Mouse (Mus musculus) liver, embryonic 11.5 days (tissue): ENCODE measurements around the gene Il12b. TPM values are rescaled to one million over a fixed set of nuclear protein-coding genes. Genes with fewer than 3 reads are reported as not detected.

Experiments used
- ATAC-seq: fragments of 200-750 bp; cut with Nextera tagmentation; replicated peaks from 2 replicates; pipeline ENCODE4 v1.8.0; 2017; ENCODE audit warnings: moderate number of reproducible peaks, mild to moderate bottlenecking, moderate TSS enrichment, moderate library complexity; ENCODE audit not compliant: low FRiP score
- DNase-seq: peaks from one replicate; pipeline ENCODE4 v3.0.0-alpha.2; 2017; ENCODE audit warnings: low spot score
- H3K27ac ChIP-seq: fragments of 300-500 bp; sonication (generic); 2 replicates; pipeline ENCODE4 v1.5.1; 2014; ENCODE audit warnings: mild to moderate bottlenecking, low read depth, low read length, control low read depth
- H3K27me3 ChIP-seq: fragments of 300-500 bp; sonication (generic); replicated peaks from 2 replicates; pipeline ENCODE4 v1.6.1; 2014; ENCODE audit warnings: low read length, mixed read lengths; ENCODE audit not compliant: control insufficient read depth, insufficient read depth
- H3K36me3 ChIP-seq: fragments of 300-500 bp; sonication (generic); 2 replicates; pipeline ENCODE4 v1.6.1; 2014; ENCODE audit warnings: mild to moderate bottlenecking, low read length, moderate library complexity, mixed read lengths; ENCODE audit not compliant: control insufficient read depth, insufficient read depth
- H3K4me1 ChIP-seq: fragments of 300-500 bp; sonication (generic); replicated peaks from 2 replicates; pipeline ENCODE4 v1.6.1; 2014; ENCODE audit warnings: low read length, mixed read lengths; ENCODE audit not compliant: control insufficient read depth, insufficient read depth
- H3K4me2 ChIP-seq: fragments of 300-500 bp; sonication (generic); 2 replicates; pipeline ENCODE4 v1.6.1; 2014; ENCODE audit warnings: mild to moderate bottlenecking, control low read depth, moderate library complexity
- H3K4me3 ChIP-seq: fragments of 300-500 bp; sonication (generic); 2 replicates; pipeline ENCODE4 v1.5.1; 2014; ENCODE audit warnings: low read depth, low read length, control low read depth
- H3K9ac ChIP-seq: fragments of 300-500 bp; sonication (generic); 2 replicates; pipeline ENCODE4 v1.6.1; 2014; ENCODE audit warnings: low read depth, low read length, control low read depth
- H3K9me3 ChIP-seq: fragments of 300-500 bp; sonication (generic); 2 replicates; pipeline ENCODE4 v1.6.1; 2016; ENCODE audit warnings: low read length, inconsistent platforms, mixed read lengths; ENCODE audit not compliant: control insufficient read depth
- WGBS: fragments of 180-500 bp; shearing (Covaris S2); extraction: QIAGEN DNeasy Blood & Tissue Kit; methylation state at CpG from one replicate; pipeline ENCODE4 v1.1.7; 2014; 5-methylcytosine and 5-hydroxymethylcytosine counted together
- polyA plus RNA-seq: library from polyadenylated mRNA; unstranded; fragments of >200 nt; fragmentation: Nextera tagmentation; extraction: Ambion mirVana; gene quantifications from 2 replicates; pipeline ENCODE4 v1.2.1, GENCODE M21; 2014

The Il12b gene
- polyA plus RNA-seq: not detected in 2 replicates

DNA sequence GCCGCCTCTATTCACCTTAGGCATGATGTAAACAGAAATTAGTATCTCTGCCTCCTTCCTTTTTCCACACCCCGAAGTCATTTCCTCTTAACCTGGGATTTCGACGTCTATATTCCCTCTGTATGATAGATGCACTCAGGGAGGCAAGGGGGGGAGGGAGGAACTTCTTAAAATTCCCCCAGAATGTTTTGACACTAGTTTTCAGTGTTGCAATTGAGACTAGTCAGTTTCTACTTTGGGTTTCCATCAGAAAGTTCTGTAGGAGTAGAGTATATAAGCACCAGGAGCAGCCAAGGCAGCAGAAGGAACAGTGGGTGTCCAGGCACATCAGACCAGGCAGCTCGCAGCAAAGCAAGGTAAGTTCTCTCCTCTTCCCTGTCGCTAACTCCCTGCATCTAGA is at the start of gene Il12b:
Il12b (plus strand) TSS at position 301 of the 400 bp plus-strand sequence.
- Histone ChIP-seq H3K4me1 (no peaks in the 10 kb centered on the region), H3K9ac (no peak within 1 kb of the TSS)

DNA sequence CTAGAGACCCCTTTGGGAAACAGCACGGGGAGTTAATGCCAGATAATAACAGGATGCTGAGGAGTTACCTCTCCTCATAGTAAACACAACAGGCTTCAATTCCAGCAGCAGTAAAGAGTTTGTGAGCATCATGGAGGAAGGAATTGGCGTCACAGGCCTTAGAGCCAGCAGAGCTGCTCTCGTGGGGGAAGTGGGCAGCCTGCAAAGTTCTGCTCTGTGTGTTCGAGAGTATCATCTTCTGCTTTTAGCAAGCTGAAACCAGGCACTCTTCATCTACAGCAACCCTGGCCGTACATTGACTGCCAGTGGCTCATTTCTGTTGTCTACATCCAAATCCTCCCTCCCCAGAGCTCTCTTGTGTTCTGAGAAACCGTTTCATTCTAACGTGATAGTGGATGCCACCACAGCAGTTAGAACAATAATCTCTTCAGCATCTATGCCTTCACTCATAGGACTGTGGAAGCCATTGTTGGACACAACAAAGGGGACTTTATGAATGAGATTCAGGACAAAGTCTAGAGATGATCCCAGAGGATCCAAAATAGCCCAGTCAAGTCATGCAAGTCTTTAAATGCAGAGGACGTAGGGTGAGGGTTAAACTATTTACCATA is 44.9 kb upstream of the Il12b start:
- Histone ChIP-seq H3K4me1 (no peaks in the 10 kb centered on the region), H3K4me2 (no peak overlapping the region), H3K9ac (no peak overlapping the region), H3K9me3 (no peaks in the 10 kb centered on the region), H3K27me3 (no peaks in the 10 kb centered on the region), H3K36me3 (no peaks in the 10 kb centered on the region), H3K4me3 (no peak overlapping the region), H3K27ac (no peak overlapping the region)
- DNase-seq: no peak
- no peak for ATAC-seq
- WGBS: 73% methylated on average over 8 of the region's 8 CpGs

More for the DNA sequence above, at the start of gene Il12b:
- Histone ChIP-seq H3K4me2 (peak within 1 kb of the TSS; percentile 59), H3K27me3 (no peaks in the 10 kb centered on the region), H3K4me3 (peak within 1 kb of the TSS; percentile 34), H3K27ac (no peak within 1 kb of the TSS), H3K9me3 (no peaks in the 10 kb centered on the region), H3K36me3 (no peaks in the 10 kb centered on the region)
- 59% methylated on average over 6 of the region's 6 CpGs for WGBS
- ATAC-seq (no peak), DNase-seq (no peak)

DNA sequence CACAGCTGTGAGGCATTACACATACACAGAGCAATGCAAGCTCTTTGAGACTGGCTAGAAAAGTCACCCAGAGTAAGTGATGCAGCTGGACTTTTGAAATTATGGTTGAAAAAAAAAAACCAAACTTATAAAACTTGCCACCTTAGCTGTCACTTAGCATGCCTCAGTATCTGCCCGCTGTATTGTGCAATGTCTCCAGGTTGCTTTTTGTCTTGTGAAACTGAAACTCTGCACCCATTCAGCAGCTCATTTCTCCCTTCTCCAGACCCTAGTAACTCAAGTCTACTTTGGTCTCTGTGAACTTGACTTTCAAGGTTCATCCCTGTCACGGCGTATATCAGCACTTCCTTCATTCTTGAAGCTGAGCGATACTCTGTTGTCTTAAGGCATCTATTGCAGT is 43.7 kb upstream of the Il12b start:
- H3K4me2 ChIP-seq: no peak overlapping the region
- DNase-seq: no peak
- H3K4me3 ChIP-seq: no peak overlapping the region
- no peaks in the 10 kb centered on the region for H3K9me3 ChIP-seq
- H3K36me3 ChIP-seq: no peaks in the 10 kb centered on the region
- H3K27me3 ChIP-seq: no peaks in the 10 kb centered on the region
- 85% methylated on average over 4 of the region's 4 CpGs for WGBS
- no peaks in the 10 kb centered on the region for H3K4me1 ChIP-seq
- H3K27ac ChIP-seq: no peak overlapping the region
- no peak overlapping the region for H3K9ac ChIP-seq
- no peak for ATAC-seq

GRCm38 (mm10) chr11:44364536-44364935 is 35.3 kb upstream of the Il12b start:
- no peak overlapping the region for H3K27ac ChIP-seq
- no peaks in the 10 kb centered on the region for H3K27me3 ChIP-seq
- DNase-seq (no peak), ATAC-seq (no peak)
- H3K4me1 ChIP-seq: no peaks in the 10 kb centered on the region
- H3K4me2 ChIP-seq: no peak overlapping the region
- H3K9ac ChIP-seq: no peak overlapping the region
- no peaks in the 10 kb centered on the region for H3K9me3 ChIP-seq
- no peak overlapping the region for H3K4me3 ChIP-seq
- no peaks in the 10 kb centered on the region for H3K36me3 ChIP-seq

- Histone ChIP-seq H3K27me3 (no peaks in the 10 kb centered on the region), H3K9ac (no peak overlapping the region), H3K4me3 (no peak overlapping the region), H3K36me3 (no peaks in the 10 kb centered on the region), H3K4me2 (no peak overlapping the region), H3K9me3 (no peaks in the 10 kb centered on the region), H3K4me1 (no peaks in the 10 kb centered on the region), H3K27ac (no peak overlapping the region)
- ATAC-seq (no peak), DNase-seq (no peak)
- WGBS: 71% methylated on average over 1 of the region's 1 CpGs
These were observed 32.2 kb upstream of the Il12b start for GRCm38 (mm10) chr11:44367711-44368110.

DNA sequence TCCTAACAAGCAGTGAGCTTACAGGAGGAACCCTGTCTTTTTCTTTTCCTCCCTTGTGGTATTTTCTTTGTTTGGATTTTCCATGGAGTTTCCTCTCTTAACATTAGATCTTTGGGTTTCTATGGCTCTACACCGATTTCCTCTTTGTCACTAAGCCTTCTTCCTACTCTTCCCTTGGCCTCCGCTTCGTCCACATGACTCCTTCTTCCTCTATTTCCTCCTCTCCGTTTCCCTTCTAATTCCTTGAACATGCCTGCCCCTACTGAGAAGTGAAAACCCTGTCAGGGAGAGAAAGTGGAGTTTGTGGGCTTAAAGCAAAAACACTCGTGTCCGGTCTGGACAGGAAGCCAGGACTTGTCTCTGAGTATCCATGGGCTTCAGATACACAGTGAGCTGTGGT is 27.0 kb upstream of the Il12b start:
- H3K4me1 ChIP-seq: no peaks in the 10 kb centered on the region
- DNase-seq (no peak), ATAC-seq (no peak)
- no peak overlapping the region for H3K27ac ChIP-seq
- no peak overlapping the region for H3K4me2 ChIP-seq
- H3K9ac ChIP-seq: no peak overlapping the region
- H3K9me3 ChIP-seq: no peaks in the 10 kb centered on the region
- H3K4me3 ChIP-seq: no peak overlapping the region
- WGBS: 46% methylated on average over 6 of the region's 6 CpGs
- H3K36me3 ChIP-seq: no peaks in the 10 kb centered on the region
- H3K27me3 ChIP-seq: no peaks in the 10 kb centered on the region

- Histone ChIP-seq H3K9ac (no peak overlapping the region), H3K36me3 (no peaks in the 10 kb centered on the region), H3K4me1 (no peaks in the 10 kb centered on the region), H3K27ac (no peak overlapping the region), H3K4me2 (no peak overlapping the region), H3K9me3 (no peaks in the 10 kb centered on the region), H3K4me3 (no peak overlapping the region), H3K27me3 (no peaks in the 10 kb centered on the region)
- WGBS: 59% methylated on average over 5 of the region's 5 CpGs
- DNase-seq (no peak), ATAC-seq (no peak)
These were observed 22.0 kb upstream of the Il12b start for GRCm38 (mm10) chr11:44377879-44378278.

DNA sequence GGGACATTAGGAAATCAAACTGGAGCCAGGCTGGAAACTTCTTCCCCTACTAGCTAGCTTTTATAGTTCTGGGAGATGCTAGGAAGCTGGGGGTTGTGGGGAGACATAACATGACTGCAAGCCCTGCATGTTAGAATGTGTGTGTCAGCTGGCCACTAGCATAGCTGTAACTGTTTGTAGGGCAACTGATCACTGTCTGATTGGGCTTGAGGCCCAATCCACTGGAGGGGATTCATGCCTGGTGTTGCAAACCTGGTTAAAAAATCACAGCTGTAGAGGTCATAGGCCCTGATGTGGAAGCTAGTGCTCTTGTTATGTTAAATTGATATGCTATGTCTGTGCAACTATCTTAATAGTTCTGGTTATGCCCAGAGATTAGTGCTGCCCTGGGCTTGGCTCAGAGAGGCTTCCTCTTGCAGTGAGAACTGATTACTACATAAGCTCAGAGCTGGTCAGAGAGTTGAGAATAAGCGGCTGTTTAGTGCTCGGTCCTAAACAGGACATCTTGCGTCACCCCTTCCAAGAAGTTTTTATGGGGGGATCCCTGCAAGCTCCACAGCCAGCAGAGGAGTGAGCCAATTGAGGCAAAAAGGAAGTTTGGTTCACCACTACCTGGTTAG is 19.3 kb upstream of the Il12b start:
- 80% methylated on average over 3 of the region's 3 CpGs for WGBS
- Histone ChIP-seq H3K27ac (no peak overlapping the region), H3K9me3 (no peaks in the 10 kb centered on the region), H3K36me3 (no peaks in the 10 kb centered on the region), H3K4me1 (no peaks in the 10 kb centered on the region), H3K27me3 (no peaks in the 10 kb centered on the region), H3K9ac (no peak overlapping the region), H3K4me3 (no peak overlapping the region), H3K4me2 (no peak overlapping the region)
- DNase-seq: no peak
- no peak for ATAC-seq

- H3K4me1 ChIP-seq: no peaks in the 10 kb centered on the region
- no peaks in the 10 kb centered on the region for H3K27me3 ChIP-seq
- no peak overlapping the region for H3K27ac ChIP-seq
- H3K4me2 ChIP-seq: no peak overlapping the region
- no peak overlapping the region for H3K4me3 ChIP-seq
- WGBS: 54% methylated on average over 3 of the region's 3 CpGs
- H3K36me3 ChIP-seq: no peaks in the 10 kb centered on the region
- DNase-seq: no peak
- no peaks in the 10 kb centered on the region for H3K9me3 ChIP-seq
- no peak for ATAC-seq
- no peak overlapping the region for H3K9ac ChIP-seq
These were observed 17.7 kb upstream of the Il12b start for GRCm38 (mm10) chr11:44382200-44382599.
